Comparison of ENCODE assay signal across 8 mouse cellular contexts in genomic region chr11:32364375-32364774, GRCm38 (mm10). TPM values are rescaled to one million over a fixed set of nuclear protein-coding genes. Genes with fewer than 3 reads are reported as not detected.
DNase-seq lines count a peak whose midpoint lies in the region; ATAC-seq and TF ChIP-seq lines count a peak whose summit lies in the region.

No protein-coding gene starts in this region.

- peaks cover 52% of the 10 kb centered on the region for H3K4me1 ChIP-seq in limb, embryonic 13.5 days
- peaks cover 31% of the 10 kb centered on the region; the same call in 1 of the 2 replicates for H3K4me1 ChIP-seq in stomach, embryonic 15.5 days

- peaks cover 23% of the 10 kb centered on the region for H3K36me3 ChIP-seq in limb, embryonic 13.5 days
- H3K36me3 ChIP-seq in stomach, embryonic 15.5 days: no peaks in the 10 kb centered on the region

- no peak for DNase-seq in left cerebral cortex, adult 2 months (ENCODE audit: extremely low spot score in 1 of 2, low spot score in 2 of 2)
- DNase-seq in left cerebral cortex, postnatal 25 days (ENCODE audit: low spot score in 2 of 2): no peak
- DNase-seq in gastrocnemius, postnatal 14 days: peak; percentile 65
- DNase-seq in urinary bladder, postnatal 25 days (ENCODE audit: low spot score): no peak
- DNase-seq in adrenal gland, adult 8-10 months: no peak

- no peak overlapping the region for H3K4me2 ChIP-seq in limb, embryonic 13.5 days (replicated peaks)
- no peak overlapping the region for H3K4me2 ChIP-seq in stomach, embryonic 15.5 days

- no peak for TF ChIP-seq CTCF in left cerebral cortex, adult 2 months (IDR thresholded peaks at IDR 0.05)

- H3K27me3 ChIP-seq in limb, embryonic 13.5 days: no peaks in the 10 kb centered on the region
- H3K27me3 ChIP-seq in stomach, embryonic 15.5 days (replicated peaks): no peaks in the 10 kb centered on the region

- 21% methylated on average over 7 of the region's 7 CpGs for WGBS in limb, embryonic 13.5 days
- 55% methylated on average over 7 of the region's 7 CpGs for WGBS in stomach, embryonic 15.5 days

- peak overlapping the region; percentile 54 for H3K9ac ChIP-seq in limb, embryonic 13.5 days
- H3K9ac ChIP-seq in stomach, embryonic 15.5 days: no peak overlapping the region

- H3K4me3 ChIP-seq in left cerebral cortex, adult 2 months: no peak overlapping the region
- no peak overlapping the region for H3K4me3 ChIP-seq in limb, embryonic 13.5 days
- H3K4me3 ChIP-seq in stomach, embryonic 15.5 days (replicated peaks): no peak overlapping the region

- peak; percentile 55 for ATAC-seq in limb, embryonic 13.5 days (ENCODE audit: low FRiP score, low read depth)
- no peak for ATAC-seq in stomach, embryonic 15.5 days (ENCODE audit: insufficient read depth, low FRiP score, low read depth)
- no peak for ATAC-seq in erythroblast, adult 5-6 weeks (replicated peaks; ENCODE audit: low FRiP score, poor library complexity, severe bottlenecking)

- no peaks in the 10 kb centered on the region for H3K9me3 ChIP-seq in limb, embryonic 13.5 days
- H3K9me3 ChIP-seq in stomach, embryonic 15.5 days: no peaks in the 10 kb centered on the region

- H3K27ac ChIP-seq in left cerebral cortex, adult 2 months: peak overlapping the region; percentile 67
- peak overlapping the region; percentile 81 for H3K27ac ChIP-seq in limb, embryonic 13.5 days
- H3K27ac ChIP-seq in stomach, embryonic 15.5 days: peak overlapping the region; percentile 8; the same call in 1 of the 2 replicates

- intact Hi-C loops in left cerebral cortex, adult 2 months (cut with DNase I): no loop called here
- intact Hi-C loops in left cerebral cortex, postnatal 25 days (cut with DNase I): no loop called here
- intact Hi-C loops in gastrocnemius, postnatal 14 days (cut with DNase I; ENCODE audit: low total_unique reads): no loop called here

RNA-seq across cellular contexts. Expression of gene Sh3pxd2b, which starts 16.8 kb away (rescaled TPM):
- 10 to 100 TPM; 11.4 to 16.4 TPM for total RNA-seq in left cerebral cortex, adult 2 months (2021)
- 10 to 100 TPM; 12.4 to 15.3 TPM for total RNA-seq in left cerebral cortex, postnatal 25 days (2021)
- 10 to 100 TPM; 15.1 to 16.8 TPM for total RNA-seq in gastrocnemius, postnatal 14 days (2021)
- 25.9 and 31.3 TPM in 2 replicates for polyA plus RNA-seq in limb, embryonic 13.5 days (2015; fragmentation: Nextera tagmentation; extraction: Ambion mirVana)
- 18.6 and 20.3 TPM in 2 replicates for polyA plus RNA-seq in stomach, embryonic 15.5 days (2015; fragmentation: Nextera tagmentation; extraction: Ambion mirVana)
- 0.42 and 0.96 TPM in 2 replicates for total RNA-seq in erythroblast, adult 5-6 weeks (2015; ENCODE audit: low replicate concordance)
- 0.28 and 0.85 TPM in 2 replicates for total RNA-seq in erythroblast, adult 5-6 weeks (2017; ENCODE audit: low replicate concordance)
- total RNA-seq in adrenal gland, adult 8-10 months (2022): 10 to 100 TPM in 2 of 4 experiments, 1 to 10 TPM in 2; 5.6 to 10.8 (median 8.8) TPM

Comparison
In these comparisons a context has a peak if more than half of its experiments do, and no peak if none do; other contexts are left out.
1. H3K27ac ChIP-seq: peak in every context shown above with its lines; median percentile 81 in limb, embryonic 13.5 days; 67 in left cerebral cortex, adult 2 months; 8 in stomach, embryonic 15.5 days.